Mouse (Mus musculus) retina, adult 2 months (tissue): ENCODE measurements at regions not wholly inside any gene's neighbourhood (a gene's known extent, or its start where the extent isn't known, plus 50 kb on each side); places are given as distances from the start of the nearest gene placed in this dataset.

Source experiments
- DNase-seq: peaks from one replicate; pipeline ENCODE4 v3.0.0-alpha.2; 2012; ENCODE audit warnings: low read depth, low spot score

- DNase-seq, result peak; percentile 44
Measured at GRCm38 (mm10) chr5:118879808-118880478, 319.5 kb downstream of the Med13l start.

DNA sequence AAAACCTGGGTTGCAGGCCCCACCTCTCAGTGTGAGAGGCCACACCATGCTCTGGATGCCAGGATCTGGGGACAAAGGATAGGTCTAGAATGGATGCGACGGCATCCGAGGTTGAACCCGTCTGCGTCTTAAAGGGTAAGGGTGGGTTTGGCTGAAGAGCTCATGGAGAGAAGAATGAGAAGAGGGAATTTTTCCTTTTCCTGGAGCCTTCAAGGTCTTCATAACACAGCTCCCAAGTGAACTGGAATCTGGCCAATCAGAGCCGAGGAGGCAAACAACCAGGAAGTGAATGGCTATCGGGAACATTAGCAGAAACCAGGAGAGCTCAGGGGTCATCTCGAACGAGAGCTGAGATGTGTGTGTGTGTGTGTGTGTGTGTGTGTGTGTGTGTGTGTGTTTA lies 320.1 kb downstream of the Med13l start:
- DNase-seq, result no peak

- DNase-seq, result no peak
Measured at GRCm38 (mm10) chr5:118881886-118882285, 321.4 kb downstream of the Med13l start.

DNA sequence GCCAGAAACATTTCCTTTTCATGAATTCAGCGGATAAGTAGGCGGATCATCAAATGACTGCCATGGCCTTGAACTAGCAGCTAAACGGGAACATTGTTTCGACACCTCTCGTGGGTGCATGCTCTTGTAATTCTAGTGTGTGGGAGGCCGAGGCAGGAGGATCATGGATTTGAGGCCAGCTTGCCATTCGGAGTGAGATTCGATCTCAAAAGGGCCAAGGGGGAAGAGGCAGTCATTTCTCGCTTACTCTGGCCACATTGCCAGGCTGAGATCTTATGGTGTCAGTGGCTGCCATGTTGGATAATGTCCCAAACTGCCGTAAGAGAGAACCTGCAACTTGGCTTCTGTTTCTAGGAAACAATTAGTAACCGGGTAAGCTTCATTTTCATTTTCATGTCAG lies 327.7 kb downstream of the Med13l start:
- DNase-seq, result no peak

- DNase-seq, result no peak
Measured at GRCm38 (mm10) chr5:118891131-118891530, 330.7 kb downstream of the Med13l start.

- DNase-seq, result no peak
Measured at GRCm38 (mm10) chr5:118908224-118908623, 347.7 kb downstream of the Med13l start.

DNA sequence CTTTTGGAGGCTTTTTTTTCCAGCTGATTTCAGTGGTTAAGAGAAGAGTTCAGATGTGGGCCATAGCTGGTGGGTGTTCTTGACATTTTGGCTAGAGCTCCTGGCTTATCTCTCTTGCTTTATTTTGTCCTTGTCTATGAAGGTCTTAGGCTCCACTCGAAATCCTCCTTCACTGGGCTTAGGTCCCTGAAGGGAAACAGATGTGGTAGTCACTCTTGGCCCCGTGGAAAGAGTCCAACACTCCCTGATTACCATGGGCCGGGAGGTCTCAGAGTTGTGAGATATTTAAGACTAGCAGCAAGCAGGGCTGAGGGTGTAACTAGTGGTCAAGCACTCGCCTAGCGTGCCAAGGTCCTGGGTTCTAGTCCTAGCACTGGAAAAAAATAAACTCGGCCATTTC lies 349.3 kb downstream of the Med13l start:
- no peak for DNase-seq

DNA sequence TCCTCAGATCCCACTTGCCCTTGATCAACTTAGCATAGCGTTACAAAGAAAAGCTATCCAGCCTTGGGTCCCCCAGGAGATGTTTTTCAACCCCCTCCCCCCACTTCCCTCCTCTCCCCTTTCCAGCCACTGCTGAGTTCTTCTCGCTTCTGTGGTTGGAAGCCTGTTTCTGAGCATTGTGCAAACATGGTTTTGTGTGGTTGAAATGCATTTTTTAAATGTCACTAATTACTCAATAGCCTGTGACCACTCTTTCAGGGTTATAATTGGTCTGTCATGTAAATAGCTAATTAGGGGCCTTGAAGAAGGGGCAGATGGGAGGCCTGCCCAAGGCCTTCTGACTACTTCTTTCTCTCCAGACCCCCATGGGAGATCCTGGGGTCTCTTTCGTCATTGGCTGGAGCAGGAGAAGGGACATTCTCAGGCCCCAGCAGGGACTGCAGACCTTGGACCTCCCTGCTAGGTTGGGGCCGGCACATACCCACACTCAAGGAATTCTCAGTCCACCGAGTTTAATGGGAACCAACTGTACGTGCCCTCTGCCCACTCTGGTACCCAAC lies 353.8 kb downstream of the Med13l start:
- no peak for DNase-seq

DNA sequence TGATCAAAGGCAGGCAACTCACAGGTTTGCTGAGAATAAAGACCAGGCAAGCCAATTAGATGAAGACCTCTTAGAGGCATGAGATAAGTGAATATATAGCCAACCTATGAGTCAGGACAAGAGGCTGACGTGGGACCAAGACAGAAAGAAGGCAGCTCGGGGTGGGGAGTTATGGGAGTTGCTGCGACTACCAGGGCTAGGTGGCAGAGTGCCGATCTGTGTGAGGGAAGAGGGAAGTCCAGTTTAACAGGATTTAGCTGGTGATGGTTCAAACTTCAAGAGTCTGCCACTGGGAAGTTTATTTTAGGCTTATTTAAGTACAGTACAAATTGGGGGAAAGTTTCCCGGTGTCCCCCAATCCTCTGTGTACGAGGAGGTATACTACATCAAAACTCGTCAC lies 362.9 kb downstream of the Med13l start:
- DNase-seq, result no peak

GRCm38 (mm10) chr5:118929037-118929436 lies 368.6 kb downstream of the Med13l start:
- no peak for DNase-seq

- DNase-seq, result no peak
Measured at GRCm38 (mm10) chr5:118929990-118930501, 369.6 kb downstream of the Med13l start.

DNA sequence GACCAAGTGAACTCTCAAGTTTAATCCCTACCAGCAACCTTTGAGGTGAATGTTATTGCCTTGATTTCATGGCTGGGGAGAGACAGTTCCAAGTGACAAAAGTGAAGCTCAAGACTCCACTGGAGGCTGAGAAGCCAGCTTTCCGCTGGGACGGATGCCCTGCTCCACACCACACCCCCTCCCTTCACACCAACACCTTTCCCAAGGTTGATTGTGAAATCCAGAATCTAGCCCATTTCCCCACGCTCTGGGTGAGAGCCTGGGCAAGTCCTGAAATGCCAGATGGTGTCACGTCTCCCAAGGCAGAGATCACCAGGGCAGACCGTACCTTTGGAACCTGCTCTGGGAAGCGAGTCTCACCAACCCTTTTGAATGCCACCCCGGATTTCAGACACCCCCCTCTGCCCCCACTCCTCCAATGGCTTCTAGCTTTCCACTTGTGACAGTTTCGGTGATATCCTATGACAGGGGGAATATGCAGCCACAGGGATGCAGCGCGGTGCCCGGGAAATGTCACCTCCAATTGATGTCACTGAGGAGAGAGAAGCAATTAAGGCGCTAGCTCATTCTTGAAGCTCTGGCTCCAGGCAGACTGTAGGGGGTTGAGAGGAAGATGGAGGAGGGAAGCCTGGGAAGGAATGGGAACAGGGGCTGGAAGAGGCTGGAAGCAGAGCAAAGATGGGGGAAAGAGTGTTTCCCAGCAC lies 379.0 kb downstream of the Med13l start:
- peak; percentile 9 for DNase-seq

- DNase-seq, result peak; percentile 8
Measured at GRCm38 (mm10) chr5:118944256-118944655, 383.8 kb downstream of the Med13l start.

DNA sequence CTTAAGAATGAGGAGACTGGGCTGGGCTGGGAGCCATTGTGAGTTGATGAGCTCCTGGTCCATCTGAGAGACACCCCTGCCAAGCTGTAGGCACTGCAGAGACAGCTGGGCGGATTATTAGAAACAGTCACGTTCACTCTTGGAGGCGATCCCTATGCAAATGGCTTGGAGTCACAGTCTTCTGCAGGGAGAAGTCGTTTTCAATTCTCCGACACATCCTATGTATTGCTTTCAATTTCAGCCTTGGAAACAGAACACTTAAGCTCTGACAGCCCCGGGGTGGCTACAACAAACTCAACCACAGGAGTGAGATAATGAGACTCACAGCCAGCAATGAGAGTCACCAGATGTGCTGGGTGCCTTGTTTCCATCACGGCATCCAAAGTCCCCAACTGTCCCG lies 385.6 kb downstream of the Med13l start:
- no peak for DNase-seq

GRCm38 (mm10) chr5:118946994-118947393 lies 386.5 kb downstream of the Med13l start:
- DNase-seq, result no peak

DNA sequence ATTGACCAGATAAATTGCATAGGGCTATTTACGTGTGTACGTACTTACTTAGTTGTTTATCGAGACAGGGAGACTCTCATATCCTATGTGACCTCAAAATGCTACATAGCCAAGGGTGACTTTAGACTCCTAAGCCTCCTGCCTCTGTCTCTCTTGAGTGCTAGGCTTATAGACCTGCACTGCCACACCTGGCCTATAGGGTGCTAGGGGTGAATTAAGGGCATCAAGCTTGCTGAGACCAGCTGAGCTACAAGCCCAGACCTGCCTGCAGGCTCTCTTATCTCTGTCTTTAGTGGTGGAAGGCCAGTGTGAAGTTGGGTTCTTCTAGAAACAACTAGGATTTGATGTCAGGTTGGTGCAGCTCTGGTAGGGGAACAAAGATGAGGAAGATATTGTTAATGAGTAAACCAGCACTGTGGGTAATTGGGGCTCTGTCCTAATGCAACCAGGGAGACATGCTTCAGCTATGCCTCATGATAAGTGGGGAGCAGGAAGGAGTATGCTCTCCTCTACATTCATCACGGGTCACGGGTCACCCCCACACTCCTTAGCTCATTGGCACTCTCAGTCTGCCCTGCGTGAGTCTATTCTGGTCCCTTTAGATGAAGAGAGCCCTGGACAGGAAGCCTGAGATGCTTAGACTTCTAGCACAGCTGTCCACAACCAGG lies 387.8 kb downstream of the Med13l start:
- no peak for DNase-seq

DNA sequence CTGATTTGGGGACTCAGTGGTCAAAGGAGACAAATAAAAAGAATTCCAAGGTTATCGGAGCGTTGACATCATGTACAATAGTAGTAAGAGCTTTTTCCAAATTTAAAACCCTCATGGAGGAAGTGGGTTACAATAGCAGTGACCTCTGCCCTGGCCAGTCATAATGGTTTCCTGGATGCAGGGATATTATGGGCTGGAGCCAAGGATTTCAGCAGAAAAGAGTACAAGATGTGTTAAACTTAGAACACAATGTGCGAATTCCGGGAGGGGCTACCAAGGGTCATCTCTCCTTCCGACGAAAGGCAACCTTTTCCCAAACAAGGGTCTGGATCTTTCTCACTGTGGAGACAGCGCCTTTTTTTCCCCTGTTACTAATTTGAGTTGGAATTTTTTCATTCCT lies 390.6 kb downstream of the Med13l start:
- DNase-seq, result no peak

GRCm38 (mm10) chr5:118960521-118961001 lies 400.1 kb downstream of the Med13l start:
- no peak for DNase-seq

DNA sequence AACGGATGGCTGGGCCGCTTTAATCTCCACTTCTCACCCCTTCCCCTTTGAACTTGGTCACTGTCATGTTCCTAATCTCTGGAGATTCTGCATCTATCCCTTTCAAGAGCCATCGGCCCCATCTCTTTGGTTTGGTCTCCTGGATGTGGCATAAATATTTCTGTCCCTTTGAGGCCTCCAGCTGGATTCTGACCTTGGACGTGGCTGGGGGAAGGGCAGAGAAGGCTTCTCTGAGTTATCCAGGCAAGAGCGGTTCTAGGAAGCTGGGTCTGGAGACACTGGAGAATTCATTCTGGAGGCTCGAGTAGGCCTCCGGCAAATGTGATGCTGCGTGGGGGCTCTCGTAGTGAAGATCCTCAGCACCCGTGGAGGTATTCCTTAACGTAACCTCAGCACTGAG lies 400.6 kb downstream of the Med13l start:
- DNase-seq, result no peak

DNA sequence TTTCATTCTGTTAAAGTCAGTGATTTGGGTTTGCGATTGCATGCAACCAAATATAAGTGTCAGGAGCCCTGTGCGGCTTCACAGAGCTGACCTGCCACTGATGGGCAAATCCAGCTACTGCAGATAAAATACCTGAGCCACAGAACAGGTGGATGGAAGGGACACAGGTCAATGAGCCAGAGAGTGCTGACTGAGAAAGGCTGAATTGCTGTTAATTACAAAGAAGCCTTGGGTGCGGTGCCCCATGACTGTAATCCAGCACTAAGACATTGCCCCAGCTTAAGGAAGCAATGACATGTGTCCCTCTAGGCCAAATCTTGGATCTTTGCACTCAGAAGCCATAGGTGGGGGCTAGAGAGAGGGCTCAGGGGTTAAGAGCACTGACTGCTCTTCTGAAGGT lies 401.7 kb downstream of the Med13l start:
- no peak for DNase-seq

- DNase-seq, result no peak
Measured at GRCm38 (mm10) chr5:118963001-118963400, 402.5 kb downstream of the Med13l start.

- no peak for DNase-seq
Measured at GRCm38 (mm10) chr5:118966901-118967300, 406.4 kb downstream of the Med13l start.
